Mouse (Mus musculus) CH12.LX (cell line): ENCODE measurements around the gene Trim80. TPM values are rescaled to one million over a fixed set of nuclear protein-coding genes. Genes with fewer than 3 reads are reported as not detected.

Experiments used
- DNase-seq: peaks from one replicate; pipeline ENCODE4 v3.0.0-alpha.2; 2013; ENCODE audit errors: extremely low read depth
- H3K27ac ChIP-seq: 2 replicates; pipeline ENCODE4 v1.5.1; 2012; ENCODE audit warnings: low read depth, mild to moderate bottlenecking, control low read depth, moderate library complexity; ENCODE audit not compliant: insufficient read depth
- H3K27me3 ChIP-seq: replicated peaks from 2 replicates; pipeline ENCODE3; 2012; ENCODE audit warnings: inconsistent platforms
- H3K36me3 ChIP-seq, 2 experiments: replicated peaks in 1 of 2; 2 replicates each; pipeline versions ENCODE3 to v1.6.1; 2012; ENCODE audit warnings: inconsistent platforms in 1 of 2, low read length in 1 of 2, mild to moderate bottlenecking in 1 of 2, mixed read lengths in 1 of 2, moderate library complexity in 1 of 2; ENCODE audit not compliant: control insufficient read depth in 1 of 2, insufficient read depth in 1 of 2
- H3K4me1 ChIP-seq, 2 experiments: 2 replicates each; pipeline ENCODE4 v1.6.1; 2012; ENCODE audit warnings: inconsistent platforms in 1 of 2, moderate library complexity in 1 of 2; ENCODE audit not compliant: insufficient read depth in 2 of 2, control insufficient read depth in 1 of 2
- H3K4me2 ChIP-seq: 2 replicates; pipeline ENCODE4 v1.6.1; 2012; ENCODE audit warnings: low read depth, mild to moderate bottlenecking, control low read depth; ENCODE audit not compliant: poor library complexity, insufficient read depth, severe bottlenecking
- H3K4me3 ChIP-seq, 3 experiments: fragments of 150-350 bp in 1 of 3; sonication (generic) in 1 of 3; replicated peaks in 1 of 3; 2 replicates each; pipeline versions ENCODE3 to v1.5.1; 2011 to 2012; ENCODE audit warnings: low read depth in 2 of 3, low read length in 2 of 3, mild to moderate bottlenecking in 2 of 3, moderate library complexity in 2 of 3, control low read depth in 1 of 3, improper control_type of control experiment in 1 of 3, inconsistent platforms in 1 of 3, mixed read lengths in 1 of 3; ENCODE audit not compliant: poor library complexity in 1 of 3
- H3K79me2 ChIP-seq: replicated peaks from 2 replicates; pipeline ENCODE4 v1.6.1; 2012; ENCODE audit warnings: mild to moderate bottlenecking, moderate library complexity; ENCODE audit not compliant: control insufficient read depth, poor library complexity, insufficient read depth, severe bottlenecking; ENCODE audit errors: extremely low read depth
- H3K9ac ChIP-seq: 2 replicates; pipeline ENCODE4 v1.6.1; 2012; ENCODE audit warnings: low read depth, mild to moderate bottlenecking, control low read depth, moderate library complexity; ENCODE audit not compliant: insufficient read depth
- H3K9me3 ChIP-seq: replicated peaks from 2 replicates; pipeline ENCODE3; 2012; ENCODE audit warnings: low read length, inconsistent platforms, mixed read lengths
- BHLHE40 ChIP-seq: IDR thresholded peaks from 2 replicates; pipeline ENCODE4 v1.6.1; 2011; ENCODE audit warnings: mild to moderate bottlenecking, low read depth, low read length, improper control_type of control experiment
- CHD1 ChIP-seq: IDR thresholded peaks from 2 replicates; pipeline ENCODE4 v1.6.1; 2012; ENCODE audit warnings: low read depth, low read length, improper control_type of control experiment, inconsistent platforms
- CHD2 ChIP-seq: IDR thresholded peaks from 2 replicates; pipeline ENCODE4 v1.6.1; 2011; ENCODE audit warnings: low read length, improper control_type of control experiment
- CTCF ChIP-seq, 2 experiments: IDR thresholded peaks in 1 of 2; conservative IDR thresholded peaks in 1 of 2; 2 replicates each; pipeline ENCODE4 v1.5.1; 2011 to 2012; ENCODE audit warnings: low read depth in 2 of 2, low read length in 2 of 2, improper control_type of control experiment in 1 of 2, inconsistent platforms in 1 of 2, mild to moderate bottlenecking in 1 of 2, moderate library complexity in 1 of 2
- E2F4 ChIP-seq: IDR thresholded peaks from 2 replicates; pipeline ENCODE4 v1.6.1; 2011; ENCODE audit warnings: low read depth, low read length, improper control_type of control experiment; ENCODE audit not compliant: insufficient replicate concordance
- ELF1 ChIP-seq: IDR thresholded peaks from 2 replicates; pipeline ENCODE4 v1.6.1; 2014; ENCODE audit warnings: low read depth, mild to moderate bottlenecking, inconsistent platforms, low read length, improper control_type of control experiment
- EP300 ChIP-seq: IDR thresholded peaks from 2 replicates; pipeline ENCODE4 v1.6.1; 2011; ENCODE audit warnings: low read length, improper control_type of control experiment
- ETS1 ChIP-seq: conservative IDR thresholded peaks from 2 replicates; pipeline ENCODE4 v1.6.1; 2012; ENCODE audit warnings: low read depth, mild to moderate bottlenecking, inconsistent platforms, low read length, improper control_type of control experiment, moderate library complexity
- GABPA ChIP-seq: IDR thresholded peaks from 2 replicates; pipeline ENCODE4 v1.6.1; 2012; ENCODE audit warnings: low read depth, low read length, improper control_type of control experiment, inconsistent platforms; ENCODE audit not compliant: insufficient replicate concordance
- HCFC1 ChIP-seq: IDR thresholded peaks from 2 replicates; pipeline ENCODE4 v1.6.1; 2012; ENCODE audit warnings: low read depth, mild to moderate bottlenecking, inconsistent platforms, low read length, improper control_type of control experiment
- IRF4 ChIP-seq: IDR thresholded peaks from 2 replicates; pipeline ENCODE4 v1.6.1; 2014; ENCODE audit warnings: low read depth, mild to moderate bottlenecking, inconsistent platforms, low read length, improper control_type of control experiment
- JUN ChIP-seq: IDR thresholded peaks from 2 replicates; pipeline ENCODE4 v1.6.1; 2011; ENCODE audit warnings: low read depth, mild to moderate bottlenecking, low read length, improper control_type of control experiment, moderate library complexity; ENCODE audit not compliant: insufficient read depth
- JUND ChIP-seq: conservative IDR thresholded peaks from 2 replicates; pipeline ENCODE4 v1.6.1; 2011; ENCODE audit warnings: low read depth, low read length, improper control_type of control experiment
- KAT2A ChIP-seq: IDR thresholded peaks from 2 replicates; pipeline ENCODE4 v1.6.1; 2012; ENCODE audit warnings: low read length, improper control_type of control experiment, inconsistent platforms; ENCODE audit not compliant: insufficient replicate concordance
- MAFK ChIP-seq: IDR thresholded peaks from 2 replicates; pipeline ENCODE4 v1.6.1; 2011; ENCODE audit warnings: low read length, improper control_type of control experiment; ENCODE audit not compliant: insufficient replicate concordance
- MAX ChIP-seq: IDR thresholded peaks from 2 replicates; pipeline ENCODE4 v1.6.1; 2011; ENCODE audit warnings: low read length, improper control_type of control experiment
- MAZ ChIP-seq: IDR thresholded peaks from 2 replicates; pipeline ENCODE4 v1.6.1; 2012; ENCODE audit warnings: low read depth, mild to moderate bottlenecking, inconsistent platforms, low read length, improper control_type of control experiment, moderate library complexity
- MEF2A ChIP-seq: IDR thresholded peaks from 2 replicates; pipeline ENCODE4 v1.6.1; 2014; ENCODE audit warnings: low read depth, mild to moderate bottlenecking, inconsistent platforms, low read length, improper control_type of control experiment, borderline replicate concordance
- MXI1 ChIP-seq: IDR thresholded peaks from 2 replicates; pipeline ENCODE4 v1.6.1; 2011; ENCODE audit warnings: mild to moderate bottlenecking, low read depth, low read length, improper control_type of control experiment
- MYC ChIP-seq: IDR thresholded peaks from 2 replicates; pipeline ENCODE4 v1.6.1; 2011; ENCODE audit warnings: low read depth, mild to moderate bottlenecking, improper control_type of control experiment, low read length
- NELFE ChIP-seq: IDR thresholded peaks from 2 replicates; pipeline ENCODE4 v1.6.1; 2011; ENCODE audit warnings: low read depth, low read length, improper control_type of control experiment
- NRF1 ChIP-seq: IDR thresholded peaks from 2 replicates; pipeline ENCODE4 v1.6.1; 2014; ENCODE audit warnings: low read depth, mild to moderate bottlenecking, inconsistent platforms, low read length, improper control_type of control experiment, moderate library complexity
- PAX5 ChIP-seq: IDR thresholded peaks from 2 replicates; pipeline ENCODE4 v1.6.1; 2012; ENCODE audit warnings: low read length, inconsistent platforms, mixed read lengths
- POLR2A ChIP-seq: IDR thresholded peaks from 2 replicates; pipeline ENCODE4 v1.6.1; 2011; ENCODE audit warnings: low read depth, mild to moderate bottlenecking, improper control_type of control experiment, low read length
- POLR2AphosphoS2 ChIP-seq: IDR thresholded peaks from 2 replicates; pipeline ENCODE4 v1.6.1; 2011; ENCODE audit warnings: low read depth, low read length, improper control_type of control experiment
- RAD21 ChIP-seq: IDR thresholded peaks from 2 replicates; pipeline ENCODE4 v1.6.1; 2011; ENCODE audit warnings: low read depth, mild to moderate bottlenecking, low read length, improper control_type of control experiment, moderate library complexity
- RCOR1 ChIP-seq: conservative IDR thresholded peaks from 2 replicates; pipeline ENCODE4 v1.6.1; 2012; ENCODE audit warnings: low read depth, mild to moderate bottlenecking, inconsistent platforms, low read length, improper control_type of control experiment
- SIN3A ChIP-seq: IDR thresholded peaks from 2 replicates; pipeline ENCODE4 v1.6.1; 2012; ENCODE audit warnings: low read length, improper control_type of control experiment, inconsistent platforms
- SMC3 ChIP-seq: IDR thresholded peaks from 2 replicates; pipeline ENCODE4 v1.6.1; 2011; ENCODE audit warnings: low read depth, low read length, improper control_type of control experiment
- TBP ChIP-seq: conservative IDR thresholded peaks from 2 replicates; pipeline ENCODE4 v1.6.1; 2011; ENCODE audit warnings: low read depth, low read length, improper control_type of control experiment
- TCF12 ChIP-seq: IDR thresholded peaks from 2 replicates; pipeline ENCODE4 v1.6.1; 2014; ENCODE audit warnings: low read depth, mild to moderate bottlenecking, inconsistent platforms, low read length, improper control_type of control experiment
- UBTF ChIP-seq: IDR thresholded peaks from 2 replicates; pipeline ENCODE4 v1.6.1; 2012; ENCODE audit warnings: low read depth, mild to moderate bottlenecking, inconsistent platforms, low read length, improper control_type of control experiment, moderate library complexity
- USF1 ChIP-seq: IDR thresholded peaks from 2 replicates; pipeline ENCODE4 v1.6.1; 2014; ENCODE audit warnings: low read depth, mild to moderate bottlenecking, inconsistent platforms, low read length, improper control_type of control experiment
- USF2 ChIP-seq: conservative IDR thresholded peaks from 2 replicates; pipeline ENCODE4 v1.6.1; 2011; ENCODE audit warnings: low read depth, low read length, improper control_type of control experiment
- ZC3H11A ChIP-seq: IDR thresholded peaks from 2 replicates; pipeline ENCODE4 v1.6.1; 2012; ENCODE audit warnings: low read depth, mild to moderate bottlenecking, inconsistent platforms, low read length, improper control_type of control experiment
- ZKSCAN1 ChIP-seq: IDR thresholded peaks from 2 replicates; pipeline ENCODE4 v1.6.1; 2012; ENCODE audit warnings: low read depth, inconsistent platforms, low read length, improper control_type of control experiment, borderline replicate concordance
- ZMIZ1 ChIP-seq: IDR thresholded peaks from 2 replicates; pipeline ENCODE4 v1.6.1; 2012; ENCODE audit warnings: low read depth, mild to moderate bottlenecking, inconsistent platforms, low read length, improper control_type of control experiment
- ZNF384 ChIP-seq: IDR thresholded peaks from 2 replicates; pipeline ENCODE4 v1.6.1; 2012; ENCODE audit warnings: low read depth, low read length, improper control_type of control experiment, inconsistent platforms
- dilution Hi-C: fragments of 300-500 bp; cut with MboI; formaldehyde crosslinking; loops from 2 replicates; pipeline ENCODE4 v1.14.3; 2020; ENCODE audit warnings: low sequenced_read_pairs; ENCODE audit not compliant: extremely low pct_unique_long_range_greater_than_20kb, extremely low pct_ligation_motif_present
- in situ Hi-C: fragments of 300-500 bp; cut with MboI; formaldehyde crosslinking; loops from 3 replicates; pipeline ENCODE4 v1.14.3; 2019; ENCODE audit warnings: low sequenced_read_pairs, low pct_ligation_motif_present, low pct_unique_long_range_greater_than_20kb, mixed read lengths
- polyA plus RNA-seq: library from polyadenylated mRNA; unstranded; fragments of >175 nt; gene quantifications from 2 replicates; pipeline ENCODE4 v1.2.1, GENCODE M21; 2012; ENCODE audit warnings: low read depth; ENCODE audit not compliant: insufficient read length
- total RNA-seq, 2 experiments: library from RNA; depleted of rRNA; stranded (reverse); fragments of 300-350 nt in 1 of 2; fragments of >200 nt in 1 of 2; gene quantifications; 2 replicates each; pipeline ENCODE4 v1.2.3; 2012 to 2014

Gene Trim80
- total and polyA plus RNA-seq, 3 experiments = not detected

DNA sequence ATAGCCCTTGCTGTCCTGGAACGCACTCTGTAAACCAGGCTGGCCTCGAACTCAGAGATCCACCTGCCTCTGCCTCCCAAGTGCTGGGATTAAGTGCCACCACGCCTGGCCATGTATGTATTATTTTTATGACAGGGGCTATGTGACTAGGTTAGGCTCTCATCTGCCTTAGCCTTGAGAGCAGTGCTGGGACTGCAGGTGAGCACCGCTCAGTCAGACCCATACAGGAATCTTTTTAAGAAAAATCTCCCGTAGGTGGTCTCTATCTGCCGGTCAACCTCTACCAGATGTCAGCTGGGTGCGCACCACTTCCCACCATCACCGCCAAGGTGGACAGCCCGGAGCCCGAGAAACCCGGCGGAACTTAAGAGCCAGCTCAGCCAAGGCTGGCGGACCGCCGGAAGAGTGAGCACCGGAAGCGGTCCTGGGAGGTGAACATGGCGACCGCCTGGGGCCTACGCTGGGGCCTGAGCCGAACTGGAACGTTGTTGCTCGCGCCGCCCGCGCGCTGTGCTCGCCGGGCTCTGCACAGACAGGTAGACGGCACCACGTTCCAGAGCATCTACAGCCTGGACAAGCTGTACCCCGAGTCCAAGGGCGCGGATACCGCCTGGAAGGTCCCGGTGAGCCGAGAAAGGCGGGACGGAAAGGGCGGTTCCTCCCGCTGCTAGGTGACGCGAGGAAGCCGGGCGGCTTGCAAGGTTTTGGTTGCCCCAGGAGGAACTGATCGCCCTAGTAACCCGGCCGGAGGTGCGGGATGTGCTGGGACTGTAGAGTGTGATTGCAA lies 36.8 kb upstream of the Trim80 start, which contains the start of gene Mrpl58:
Mrpl58 (plus strand) TSS at position 415 of the 787 bp plus-strand sequence.
- DNase-seq = peak; percentile 88
- Histone ChIP-seq H3K4me1 (peaks cover 6 to 20% of the 10 kb centered on the region in 2 experiments; a peak in 3 of 4 replicates), H3K9ac (peak within 1 kb of the TSS; percentile 89), H3K27me3 (peaks cover 20% of the 10 kb centered on the region), H3K36me3 (peaks cover 8 to 34% of the 10 kb centered on the region in 2 experiments), H3K79me2 (0 out of 2 replicates have a peak, but pooled peaks cover 2% of the 10 kb centered on the region), H3K9me3 (no peaks in the 10 kb centered on the region), H3K4me2 (peak within 1 kb of the TSS; percentile 83), H3K4me3 (peak within 1 kb of the TSS; percentile 67 to 94 (median 92)), H3K27ac (peak within 1 kb of the TSS; percentile 88)
- dilution Hi-C loops = no loop called here
- TF ChIP-seq NELFE = peak; percentile 95
- TF ChIP-seq EP300 = no peak; the same call in 1 of the 2 replicates
- peak; percentile 92; the same call in 1 of the 2 replicates for TF ChIP-seq KAT2A
- peak; percentile 83; the same call in 1 of the 2 replicates for TF ChIP-seq POLR2AphosphoS2
- TF ChIP-seq E2F4 = 0 out of 2 replicates have a peak, but pooled peaks have one; percentile 15
- no peak; the same call in 1 of the 2 replicates for TF ChIP-seq BHLHE40
- no peak for TF ChIP-seq ZC3H11A
- peak; percentile 66 for TF ChIP-seq NRF1
- peak; percentile 77; the same call in 1 of the 2 replicates for TF ChIP-seq MYC
- TF ChIP-seq JUN = no peak
- TF ChIP-seq ETS1 = peak; percentile 19
- peak; percentile 77 for TF ChIP-seq IRF4
- TF ChIP-seq ELF1 = peak; percentile 87
- no peak for TF ChIP-seq USF1
- peak; percentile 99 for TF ChIP-seq SIN3A
- peak; percentile 80; the same call in 1 of the 2 replicates for TF ChIP-seq RCOR1
- TF ChIP-seq SMC3 = no peak
- no peak; the same call in 1 of the 2 replicates for TF ChIP-seq GABPA
- no peak for TF ChIP-seq PAX5
- peak; percentile 97 for TF ChIP-seq HCFC1
- TF ChIP-seq ZMIZ1 = peak; percentile 93; the same call in 1 of the 2 replicates
- TF ChIP-seq UBTF = peak; percentile 100
- TF ChIP-seq ZKSCAN1 = no peak; the same call in 1 of the 2 replicates
- TF ChIP-seq CTCF (conservative IDR thresholded peaks at IDR 0.05 in 1 of 2, IDR thresholded peaks at IDR 0.05 in 1 of 2; ENCODE audit: low read depth in 2 of 2, low read length in 2 of 2) = no peak
- peak; percentile 84 for TF ChIP-seq MAZ
- 0 out of 2 replicates have a peak, but pooled peaks have one; percentile 52 for TF ChIP-seq CHD1
- TF ChIP-seq RAD21 = no peak
- TF ChIP-seq TBP = peak; percentile 79; the same call in 1 of the 2 replicates
- TF ChIP-seq MEF2A = peak; percentile 74
- no peak for TF ChIP-seq USF2
- TF ChIP-seq TCF12 = peak; percentile 98
- no peak for TF ChIP-seq MAFK
- peak; percentile 64; the same call in 1 of the 2 replicates for TF ChIP-seq CHD2
- peak; percentile 95 for TF ChIP-seq POLR2A
- TF ChIP-seq MAX = peak; percentile 72
- TF ChIP-seq ZNF384 = no peak
- TF ChIP-seq JUND = no peak
- peak; percentile 95 for TF ChIP-seq MXI1
- in situ Hi-C loops = no loop called here
